Mouse (Mus musculus): ENCODE measurements around the gene Agbl1. TPM values are rescaled to one million over a fixed set of nuclear protein-coding genes. Genes with fewer than 3 reads are reported as not detected.

Agbl1 gene
- polyA plus RNA-seq (2012; rRNA removed), result not detected in 2 replicates

- TF ChIP-seq CTCF (IDR thresholded peaks at IDR 0.05; ENCODE audit: extremely low read depth, insufficient read length, insufficient replicate concordance, low read depth, low read length), result no peak
- TF ChIP-seq POLR2A (IDR thresholded peaks at IDR 0.05; ENCODE audit: low read depth, low read length), result no peak
- 55% methylated on average over 7 of the region's 7 CpGs for WGBS
- Histone ChIP-seq H3K36me3 (ENCODE audit: control insufficient read depth, insufficient read depth, low read length) (no peaks in the 10 kb centered on the region), H3K27ac (ENCODE audit: insufficient read depth, low read depth, low read length) (no peak within 1 kb of the TSS), H3K4me1 (ENCODE audit: control insufficient read depth, insufficient read depth, insufficient read length, low read length) (no peaks in the 10 kb centered on the region), H3K4me3 (ENCODE audit: low read depth, low read length) (no peak within 1 kb of the TSS), H3K27me3 (ENCODE audit: control insufficient read depth, insufficient read depth, low read length) (no peaks in the 10 kb centered on the region)
These were observed at the start of gene Agbl1 for GRCm38 (mm10) chr7:76229311-76229937. TSS of gene Agbl1 (plus strand) at chr7:76229887.

GRCm38 (mm10) chr7:76185005-76185658 lies 44.6 kb upstream of the Agbl1 start:
- H3K36me3 ChIP-seq (ENCODE audit: control insufficient read depth, insufficient read depth, low read length), result no peaks in the 10 kb centered on the region
- H3K27me3 ChIP-seq (ENCODE audit: control insufficient read depth, insufficient read depth, low read length), result no peaks in the 10 kb centered on the region
- WGBS, result 61% methylated on average over 7 of the region's 7 CpGs
- no peak overlapping the region for H3K4me3 ChIP-seq (ENCODE audit: low read depth, low read length)
- no peak overlapping the region for H3K27ac ChIP-seq (ENCODE audit: insufficient read depth, low read depth, low read length)
- no peaks in the 10 kb centered on the region for H3K4me1 ChIP-seq (ENCODE audit: control insufficient read depth, insufficient read depth, insufficient read length, low read length)
- no peak for TF ChIP-seq CTCF (IDR thresholded peaks at IDR 0.05; ENCODE audit: extremely low read depth, insufficient read length, insufficient replicate concordance, low read depth, low read length)
- TF ChIP-seq POLR2A (IDR thresholded peaks at IDR 0.05; ENCODE audit: low read depth, low read length), result no peak

- Histone ChIP-seq H3K27ac (ENCODE audit: insufficient read depth, low read depth, low read length) (no peak overlapping the region), H3K36me3 (ENCODE audit: control insufficient read depth, insufficient read depth, low read length) (no peaks in the 10 kb centered on the region), H3K27me3 (ENCODE audit: control insufficient read depth, insufficient read depth, low read length) (no peaks in the 10 kb centered on the region), H3K4me3 (ENCODE audit: low read depth, low read length) (no peak overlapping the region), H3K4me1 (ENCODE audit: control insufficient read depth, insufficient read depth, insufficient read length, low read length) (no peaks in the 10 kb centered on the region)
- no peak for TF ChIP-seq CTCF (IDR thresholded peaks at IDR 0.05; ENCODE audit: extremely low read depth, insufficient read length, insufficient replicate concordance, low read depth, low read length)
- whole genome bisulfite sequencing, result 64% methylated on average over 6 of the region's 6 CpGs
These were observed 44.0 kb upstream of the Agbl1 start for GRCm38 (mm10) chr7:76185681-76186121.

- H3K4me3 ChIP-seq (ENCODE audit: low read depth, low read length), result no peak overlapping the region
- H3K36me3 ChIP-seq (ENCODE audit: control insufficient read depth, insufficient read depth, low read length), result no peaks in the 10 kb centered on the region
- H3K4me1 ChIP-seq (ENCODE audit: control insufficient read depth, insufficient read depth, insufficient read length, low read length), result no peaks in the 10 kb centered on the region
- TF ChIP-seq POLR2A (IDR thresholded peaks at IDR 0.05; ENCODE audit: low read depth, low read length) (no peak), CTCF (IDR thresholded peaks at IDR 0.05; ENCODE audit: extremely low read depth, insufficient read length, insufficient replicate concordance, low read depth, low read length) (no peak)
- 51% methylated on average over 4 of the region's 4 CpGs for WGBS
- H3K27ac ChIP-seq (ENCODE audit: insufficient read depth, low read depth, low read length), result no peak overlapping the region
- H3K27me3 ChIP-seq (ENCODE audit: control insufficient read depth, insufficient read depth, low read length), result no peaks in the 10 kb centered on the region
These were observed 11.1 kb upstream of the Agbl1 start for GRCm38 (mm10) chr7:76218546-76218945.

- WGBS, result 82% methylated on average over 7 of the region's 7 CpGs
- H3K27me3 ChIP-seq (ENCODE audit: control insufficient read depth, insufficient read depth, low read length), result no peaks in the 10 kb centered on the region
- TF ChIP-seq POLR2A (IDR thresholded peaks at IDR 0.05; ENCODE audit: low read depth, low read length), result no peak
- no peak for TF ChIP-seq CTCF (IDR thresholded peaks at IDR 0.05; ENCODE audit: extremely low read depth, insufficient read length, insufficient replicate concordance, low read depth, low read length)
These were observed 9.8 kb upstream of the Agbl1 start for GRCm38 (mm10) chr7:76219797-76220469.

GRCm38 (mm10) chr7:76222691-76223090 lies 7.0 kb upstream of the Agbl1 start:
- H3K4me1 ChIP-seq (ENCODE audit: control insufficient read depth, insufficient read depth, insufficient read length, low read length), result no peaks in the 10 kb centered on the region
- no peak overlapping the region for H3K4me3 ChIP-seq (ENCODE audit: low read depth, low read length)
- H3K27ac ChIP-seq (ENCODE audit: insufficient read depth, low read depth, low read length), result no peak overlapping the region
- no peak for TF ChIP-seq POLR2A (IDR thresholded peaks at IDR 0.05; ENCODE audit: low read depth, low read length)
- no peak for TF ChIP-seq CTCF (IDR thresholded peaks at IDR 0.05; ENCODE audit: extremely low read depth, insufficient read length, insufficient replicate concordance, low read depth, low read length)
- no peaks in the 10 kb centered on the region for H3K36me3 ChIP-seq (ENCODE audit: control insufficient read depth, insufficient read depth, low read length)
- WGBS, result 76% methylated on average over 2 of the region's 2 CpGs
- no peaks in the 10 kb centered on the region for H3K27me3 ChIP-seq (ENCODE audit: control insufficient read depth, insufficient read depth, low read length)

More at GRCm38 (mm10) chr7:76219797-76220469, 9.8 kb upstream of the Agbl1 start:
- no peaks in the 10 kb centered on the region for H3K4me1 ChIP-seq (ENCODE audit: control insufficient read depth, insufficient read depth, insufficient read length, low read length)
- H3K27ac ChIP-seq (ENCODE audit: insufficient read depth, low read depth, low read length), result no peak overlapping the region
- H3K4me3 ChIP-seq (ENCODE audit: low read depth, low read length), result no peak overlapping the region
- no peaks in the 10 kb centered on the region for H3K36me3 ChIP-seq (ENCODE audit: control insufficient read depth, insufficient read depth, low read length)

- TF ChIP-seq CTCF (IDR thresholded peaks at IDR 0.05; ENCODE audit: extremely low read depth, insufficient read length, insufficient replicate concordance, low read depth, low read length) (no peak), POLR2A (IDR thresholded peaks at IDR 0.05; ENCODE audit: low read depth, low read length) (no peak)
- WGBS, result 28% methylated on average over 2 of the region's 2 CpGs
- Histone ChIP-seq H3K27me3 (ENCODE audit: control insufficient read depth, insufficient read depth, low read length) (no peaks in the 10 kb centered on the region), H3K4me3 (ENCODE audit: low read depth, low read length) (no peak overlapping the region), H3K36me3 (ENCODE audit: control insufficient read depth, insufficient read depth, low read length) (no peaks in the 10 kb centered on the region), H3K27ac (ENCODE audit: insufficient read depth, low read depth, low read length) (no peak overlapping the region), H3K4me1 (ENCODE audit: control insufficient read depth, insufficient read depth, insufficient read length, low read length) (no peaks in the 10 kb centered on the region)
These were observed 806 bp upstream of the Agbl1 start for GRCm38 (mm10) chr7:76228881-76229280.

Measured in small intestine, adult 2 months (tissue).